Mouse (Mus musculus) heart, embryonic 11.5 days (tissue): Measurements from ENCODE around the gene Phospho1. TPM values are rescaled to one million over a fixed set of nuclear protein-coding genes. Genes with fewer than 3 reads are reported as not detected.

Experiments
- ATAC-seq: fragments of 200-750 bp; cut with Nextera tagmentation; replicated peaks from 2 replicates; pipeline ENCODE4 v1.8.0; 2017; ENCODE audit warnings: moderate library complexity; ENCODE audit not compliant: insufficient number of reproducible peaks, low FRiP score, low TSS enrichment
- H3K27ac ChIP-seq: fragments of 300-500 bp; sonication (generic); 2 replicates; pipeline ENCODE4 v1.5.1; 2014; ENCODE audit warnings: mild to moderate bottlenecking, low read depth, low read length
- H3K27me3 ChIP-seq: fragments of 300-500 bp; sonication (generic); 2 replicates; pipeline ENCODE4 v1.6.1; 2014; ENCODE audit warnings: mild to moderate bottlenecking, low read length, mixed read lengths; ENCODE audit not compliant: control insufficient read depth, insufficient read depth
- H3K36me3 ChIP-seq: fragments of 300-500 bp; sonication (generic); 2 replicates; pipeline ENCODE4 v1.6.1; 2014; ENCODE audit warnings: mild to moderate bottlenecking, low read length, moderate library complexity, mixed read lengths; ENCODE audit not compliant: control insufficient read depth, insufficient read depth
- H3K4me1 ChIP-seq: fragments of 300-500 bp; sonication (generic); 2 replicates; pipeline ENCODE4 v1.6.1; 2014; ENCODE audit warnings: low read length; ENCODE audit not compliant: control insufficient read depth, insufficient read depth
- H3K4me2 ChIP-seq: fragments of 300-500 bp; sonication (generic); 2 replicates; pipeline ENCODE4 v1.6.1; 2014; ENCODE audit warnings: mild to moderate bottlenecking, moderate library complexity
- H3K4me3 ChIP-seq: fragments of 300-500 bp; sonication (generic); 2 replicates; pipeline ENCODE4 v1.5.1; 2014; ENCODE audit warnings: low read depth, low read length
- H3K9ac ChIP-seq: fragments of 300-500 bp; sonication (generic); 2 replicates; pipeline ENCODE4 v1.6.1; 2014; ENCODE audit warnings: mild to moderate bottlenecking, low read depth, low read length, moderate library complexity
- H3K9me3 ChIP-seq: fragments of 300-500 bp; sonication (generic); replicated peaks from 2 replicates; pipeline ENCODE4 v1.6.1; 2016; ENCODE audit warnings: low read length; ENCODE audit not compliant: control insufficient read depth
- WGBS: fragments of 180-500 bp; shearing (Covaris S2); extraction: QIAGEN DNeasy Blood & Tissue Kit; methylation state at CpG from one replicate; pipeline ENCODE4 v1.1.7; 2014; ENCODE audit not compliant: insufficient replicate concordance; 5-methylcytosine and 5-hydroxymethylcytosine counted together
- polyA plus RNA-seq: library from polyadenylated mRNA; unstranded; fragments of >200 nt; fragmentation: Nextera tagmentation; extraction: Ambion mirVana; gene quantifications from 2 replicates; pipeline ENCODE4 v1.2.1, GENCODE M21; 2014

Gene Phospho1
- polyA plus RNA-seq, 1 experiment from 2014 or later, result 1.1 TPM

GRCm38 (mm10) chr11:95833631-95834142 lies 9.4 kb downstream of the Phospho1 start:
- peak overlapping the region; percentile 6; the same call in 1 of the 2 replicates for H3K4me3 ChIP-seq
- H3K4me2 ChIP-seq, result peak overlapping the region; percentile 44
- 9% methylated on average over 18 of the region's 18 CpGs for WGBS
- no peaks in the 10 kb centered on the region for H3K9me3 ChIP-seq
- peak overlapping the region; percentile 25; the same call in 1 of the 2 replicates for H3K27ac ChIP-seq
- ATAC-seq, result 0 out of 2 replicates have a peak, but pooled peaks have one; percentile 6
- H3K4me1 ChIP-seq, result peaks cover 66% of the 10 kb centered on the region
- H3K36me3 ChIP-seq, result no peaks in the 10 kb centered on the region; the same call in 1 of the 2 replicates
- no peak overlapping the region for H3K9ac ChIP-seq
- peaks cover 57% of the 10 kb centered on the region for H3K27me3 ChIP-seq

GRCm38 (mm10) chr11:95834143-95834667 lies 9.9 kb downstream of the Phospho1 start:
- 2% methylated on average over 22 of the region's 22 CpGs for WGBS
- peak; percentile 13 for ATAC-seq

DNA sequence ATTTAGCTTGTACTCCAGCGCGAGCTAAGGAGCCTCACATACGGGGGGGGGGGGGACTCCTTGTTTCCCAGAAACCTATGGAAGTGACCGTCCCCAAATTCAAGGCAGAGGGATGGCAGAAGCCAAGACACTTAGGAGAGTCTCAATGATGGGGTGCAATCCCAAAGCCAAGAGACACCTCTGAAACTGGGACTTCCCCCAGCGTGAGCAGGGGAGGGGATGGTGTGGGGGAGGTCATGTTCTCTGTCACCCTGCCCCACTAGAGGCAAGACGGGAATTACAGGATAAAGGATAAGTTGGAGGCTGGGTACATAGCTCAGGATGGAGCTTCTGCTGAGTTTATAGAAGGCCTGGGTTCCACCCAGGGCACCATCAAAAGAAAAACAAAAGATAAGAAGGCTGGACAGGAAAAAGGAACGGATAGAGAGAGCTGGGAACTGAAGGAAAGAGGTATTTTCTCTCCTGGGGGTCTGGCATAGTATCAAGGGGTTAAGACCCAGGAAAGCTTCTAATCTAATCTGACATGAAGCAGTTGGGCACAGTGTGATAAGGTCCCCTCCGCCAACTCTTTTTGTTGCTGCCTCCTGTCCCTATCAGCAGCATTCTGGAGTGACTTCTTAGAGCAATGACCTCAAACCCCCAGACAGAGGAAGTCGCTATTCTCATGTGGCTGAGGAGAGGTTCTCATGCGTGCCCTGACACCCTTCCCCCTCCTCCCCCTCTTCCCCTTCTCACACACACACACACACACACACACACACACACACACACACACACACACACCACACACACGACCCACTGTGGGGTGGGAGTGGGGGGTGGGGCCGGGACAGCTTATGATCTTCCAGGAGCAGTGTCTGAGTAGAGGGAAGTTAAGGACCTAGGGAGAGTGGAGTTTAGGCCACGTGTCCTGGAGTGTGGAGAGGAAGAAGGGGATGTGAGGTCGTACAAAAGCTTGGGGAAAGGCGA lies 10.7 kb downstream of the Phospho1 start:
- H3K27ac ChIP-seq, result peak overlapping the region; percentile 65
- H3K36me3 ChIP-seq, result no peaks in the 10 kb centered on the region; the same call in 1 of the 2 replicates
- peak; percentile 65; the same call in 1 of the 2 replicates for ATAC-seq
- peak overlapping the region; percentile 44 for H3K4me2 ChIP-seq
- H3K4me1 ChIP-seq, result peaks cover 62% of the 10 kb centered on the region
- peak overlapping the region; percentile 10; the same call in 1 of the 2 replicates for H3K4me3 ChIP-seq
- no peaks in the 10 kb centered on the region for H3K9me3 ChIP-seq
- H3K27me3 ChIP-seq, result peaks cover 44% of the 10 kb centered on the region
- 4% methylated on average over 15 of the region's 15 CpGs for WGBS
- 0 out of 2 replicates have a peak overlapping the region, but pooled peaks have one; percentile 12 for H3K9ac ChIP-seq

More at GRCm38 (mm10) chr11:95834143-95834667, 9.9 kb downstream of the Phospho1 start:
- peak overlapping the region; percentile 25; the same call in 1 of the 2 replicates for H3K27ac ChIP-seq
- H3K4me2 ChIP-seq, result peak overlapping the region; percentile 44
- H3K9ac ChIP-seq, result no peak overlapping the region
- peaks cover 66% of the 10 kb centered on the region for H3K4me1 ChIP-seq
- H3K27me3 ChIP-seq, result peaks cover 52% of the 10 kb centered on the region
- no peaks in the 10 kb centered on the region for H3K9me3 ChIP-seq
- peak overlapping the region; percentile 6; the same call in 1 of the 2 replicates for H3K4me3 ChIP-seq
- H3K36me3 ChIP-seq, result no peaks in the 10 kb centered on the region; the same call in 1 of the 2 replicates

- peaks cover 36% of the 10 kb centered on the region for H3K27me3 ChIP-seq
- H3K4me1 ChIP-seq, result peaks cover 59% of the 10 kb centered on the region
- 0 out of 2 replicates have a peak overlapping the region, but pooled peaks have one; percentile 12 for H3K9ac ChIP-seq
- H3K4me3 ChIP-seq, result no peak overlapping the region
- no peaks in the 10 kb centered on the region; the same call in 1 of the 2 replicates for H3K36me3 ChIP-seq
- no peaks in the 10 kb centered on the region for H3K9me3 ChIP-seq
- 20% methylated on average over 6 of the region's 6 CpGs for WGBS
- H3K4me2 ChIP-seq, result peak overlapping the region; percentile 44; the same call in 1 of the 2 replicates
- ATAC-seq, result no peak
- peak overlapping the region; percentile 65 for H3K27ac ChIP-seq
These were observed 11.5 kb downstream of the Phospho1 start for GRCm38 (mm10) chr11:95835832-95836231.

GRCm38 (mm10) chr11:95836433-95836832 lies 12.1 kb downstream of the Phospho1 start:
- Histone ChIP-seq H3K27ac (peak overlapping the region; percentile 65; the same call in 1 of the 2 replicates), H3K9me3 (no peaks in the 10 kb centered on the region), H3K27me3 (peaks cover 30% of the 10 kb centered on the region), H3K9ac (no peak overlapping the region), H3K4me3 (no peak overlapping the region), H3K4me2 (peak overlapping the region; percentile 57), H3K4me1 (peaks cover 53% of the 10 kb centered on the region), H3K36me3 (no peaks in the 10 kb centered on the region)
- WGBS, result 57% methylated on average over 6 of the region's 6 CpGs
- ATAC-seq, result no peak

GRCm38 (mm10) chr11:95837059-95837458 lies 12.8 kb downstream of the Phospho1 start, which contains the start of gene Gngt2:
TSS of gene Gngt2 (plus strand) at chr11:95837216.
- H3K27ac ChIP-seq, result peak within 1 kb of the TSS; percentile 65
- no peaks in the 10 kb centered on the region for H3K36me3 ChIP-seq
- H3K27me3 ChIP-seq, result peaks cover 27% of the 10 kb centered on the region
- no peak within 1 kb of the TSS for H3K9ac ChIP-seq
- H3K4me1 ChIP-seq, result peaks cover 52% of the 10 kb centered on the region
- H3K4me3 ChIP-seq, result peak within 1 kb of the TSS; percentile 6
- peak within 1 kb of the TSS; percentile 57 for H3K4me2 ChIP-seq
- no peaks in the 10 kb centered on the region for H3K9me3 ChIP-seq
- WGBS, result 35% methylated on average over 10 of the region's 10 CpGs
- no peak for ATAC-seq

GRCm38 (mm10) chr11:95838598-95838997 lies 14.3 kb downstream of the Phospho1 start:
- H3K9ac ChIP-seq, result no peak overlapping the region
- H3K27me3 ChIP-seq, result peaks cover 15% of the 10 kb centered on the region
- H3K4me3 ChIP-seq, result no peak overlapping the region; the same call in 1 of the 2 replicates
- 82% methylated on average over 4 of the region's 4 CpGs for WGBS
- peaks cover 45% of the 10 kb centered on the region for H3K4me1 ChIP-seq
- no peak for ATAC-seq
- no peaks in the 10 kb centered on the region for H3K9me3 ChIP-seq
- H3K27ac ChIP-seq, result 0 out of 2 replicates have a peak overlapping the region, but pooled peaks have one; percentile 29
- H3K36me3 ChIP-seq, result no peaks in the 10 kb centered on the region
- H3K4me2 ChIP-seq, result peak overlapping the region; percentile 57
